ENCODE assay signal across 15 mouse cellular contexts in the genomic region with DNA sequence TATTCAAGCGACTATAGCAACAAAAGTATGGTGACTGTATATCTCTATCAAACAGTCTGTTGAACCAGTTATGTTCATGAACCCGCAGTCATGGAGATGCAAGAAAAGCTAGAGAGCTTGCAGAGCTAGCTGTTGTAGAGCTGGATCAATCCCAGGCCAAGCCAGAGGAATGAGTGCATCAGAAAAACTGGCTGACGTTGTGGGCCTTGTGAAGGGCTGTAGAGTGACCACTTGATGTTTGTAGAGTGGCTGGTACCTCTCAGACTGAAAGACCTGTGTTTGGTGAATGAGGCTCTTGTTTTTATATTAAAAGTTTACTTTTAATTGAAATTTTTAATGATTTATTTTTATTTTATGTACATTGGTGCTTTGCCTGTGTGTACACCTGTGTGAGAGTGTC. TPM values are rescaled to one million over a fixed set of nuclear protein-coding genes. Genes with fewer than 3 reads are reported as not detected.
"Had no signal": no experiment of that assay in that cellular context is flagged by ENCODE, and none has a peak within 500 bp of the region (broad histone marks: within the 10 kb centered on the region; RNA-seq: fewer than 3 reads in every experiment).

No protein-coding gene starts in this region.

- H3K36me3 ChIP-seq: midbrain, embryonic 15.5 days; stomach, embryonic 15.5 days had no signal

- H3K27ac ChIP-seq: liver, embryonic 14.5 days; macrophage; midbrain, embryonic 12.5 days; midbrain, embryonic 15.5 days; neural tube, embryonic 12.5 days; stomach, embryonic 15.5 days; stomach, postnatal 0 days had no signal

- H3K27me3 ChIP-seq: megakaryocyte, embryonic 14.5 days; midbrain, embryonic 12.5 days; midbrain, embryonic 15.5 days; neural tube, embryonic 12.5 days; stomach, embryonic 15.5 days had no signal

- H3K9me3 ChIP-seq: megakaryocyte, embryonic 14.5 days; midbrain, embryonic 12.5 days; midbrain, embryonic 15.5 days; neural tube, embryonic 12.5 days; stomach, embryonic 15.5 days had no signal

- H3K4me2 ChIP-seq: liver, embryonic 11.5 days; lung, embryonic 14.5 days; midbrain, embryonic 12.5 days; midbrain, embryonic 15.5 days; neural tube, embryonic 12.5 days; stomach, embryonic 15.5 days had no signal

- H3K4me3 ChIP-seq: megakaryocyte, embryonic 14.5 days; midbrain, embryonic 12.5 days; midbrain, embryonic 15.5 days; neural tube, embryonic 12.5 days; stomach, embryonic 15.5 days had no signal

- H3K9ac ChIP-seq: liver, embryonic 14.5 days; lung, embryonic 14.5 days; midbrain, embryonic 12.5 days; midbrain, embryonic 15.5 days; neural tube, embryonic 12.5 days; stomach, embryonic 15.5 days had no signal

- DNase-seq: liver; lung, embryonic 14.5 days; right cerebral cortex, postnatal 14 days; thymus, adult 2 months; thymus, postnatal 25 days; thymus, postnatal 4 days had no signal

- ATAC-seq: midbrain, embryonic 15.5 days had no signal

RNA-seq across cellular contexts. Expression of gene Nacad, which starts 55.7 kb away (rescaled TPM):
- polyA plus RNA-seq: macrophage had no signal
